In genomic region chr3:93593512-93593911, GRCm38 (mm10) we compare ENCODE assay signal across 9 mouse cellular contexts. TPM values are rescaled to one million over a fixed set of nuclear protein-coding genes. Genes with fewer than 3 reads are reported as not detected.
DNase-seq lines count a peak whose midpoint lies in the region; ATAC-seq and TF ChIP-seq lines count a peak whose summit lies in the region.
"Had no signal": no experiment of that assay in that cellular context is flagged by ENCODE, and none has a peak within 500 bp of the region (broad histone marks: within the 10 kb centered on the region; RNA-seq: fewer than 3 reads in every experiment).

No protein-coding gene starts in this region.

- no peak overlapping the region for H3K9ac ChIP-seq in kidney, embryonic 16.5 days (replicated peaks; ENCODE audit: low read length)
- H3K9ac ChIP-seq in liver, embryonic 14.5 days (replicated peaks) = no peak overlapping the region

- WGBS in kidney, adult 2 months = 71% methylated on average over 1 of the region's 1 CpGs
- 80% methylated on average over 1 of the region's 1 CpGs for WGBS in kidney, embryonic 16.5 days
- WGBS in bone marrow, adult 2 months = 82% methylated on average over 1 of the region's 1 CpGs
- WGBS in liver, embryonic 14.5 days (ENCODE audit: insufficient replicate concordance) = 32% methylated on average over 1 of the region's 1 CpGs

- no peak for TF ChIP-seq EP300 in liver, embryonic 14.5 days (IDR thresholded peaks at IDR 0.05; ENCODE audit: low read depth)

- peak; percentile 88 for DNase-seq in kidney, adult 2 months
- DNase-seq in ES-CJ7 (ENCODE audit: low read depth, low spot score) = peak; percentile 79
- peak; percentile 71 for DNase-seq in heart, adult 8-10 months (ENCODE audit: low spot score)
- DNase-seq in liver, embryonic 14.5 days (ENCODE audit: low read depth in 3 of 3, low spot score in 3 of 3) = peak in 2 of 3 experiments; percentile 14 to 15
- peak; percentile 7 to 24 for DNase-seq in spleen, postnatal 10 days (ENCODE audit: low spot score in 2 of 2)
- no peak for DNase-seq in ovary, adult 18-20 months (ENCODE audit: low spot score)

- H3K4me2 ChIP-seq in kidney, embryonic 16.5 days (replicated peaks; ENCODE audit: low read depth, low read length) = no peak overlapping the region
- no peak overlapping the region for H3K4me2 ChIP-seq in liver, embryonic 14.5 days (ENCODE audit: low read depth)

- no peak for TF ChIP-seq POLR2A in kidney, adult 2 months (IDR thresholded peaks at IDR 0.05; ENCODE audit: low read depth, low read length)
- no peak for TF ChIP-seq POLR2A in bone marrow, adult 2 months (IDR thresholded peaks at IDR 0.05; ENCODE audit: borderline replicate concordance, control insufficient read depth, low read depth, low read length)

- no peak overlapping the region for H3K4me3 ChIP-seq in kidney, adult 2 months (ENCODE audit: insufficient read depth, low read depth, low read length)
- H3K4me3 ChIP-seq in kidney, embryonic 16.5 days (ENCODE audit: low read length) = no peak overlapping the region
- no peak overlapping the region for H3K4me3 ChIP-seq in bone marrow, adult 2 months (replicated peaks; ENCODE audit: control insufficient read depth, low read depth, low read length)
- H3K4me3 ChIP-seq in liver, embryonic 14.5 days (ENCODE audit: insufficient read depth in 1 of 2, low read depth in 2 of 2, low read length in 2 of 2) = no peak overlapping the region

- no peaks in the 10 kb centered on the region for H3K36me3 ChIP-seq in kidney, adult 2 months (ENCODE audit: control insufficient read depth, insufficient read depth, low read length)
- H3K36me3 ChIP-seq in kidney, embryonic 16.5 days (ENCODE audit: insufficient read depth, low read length) = no peaks in the 10 kb centered on the region
- no peaks in the 10 kb centered on the region for H3K36me3 ChIP-seq in liver, embryonic 14.5 days (replicated peaks; ENCODE audit: control insufficient read depth, insufficient read depth, low read depth)

- no peak overlapping the region for H3K27ac ChIP-seq in kidney, adult 2 months (ENCODE audit: insufficient read depth, low read depth, low read length)
- H3K27ac ChIP-seq in kidney, embryonic 16.5 days (ENCODE audit: low read length) = no peak overlapping the region
- no peak overlapping the region for H3K27ac ChIP-seq in bone marrow, adult 2 months (ENCODE audit: control insufficient read depth, insufficient read depth, low read depth, low read length, poor library complexity)
- no peak overlapping the region for H3K27ac ChIP-seq in liver, embryonic 14.5 days

- peaks cover 28% of the 10 kb centered on the region; the same call in 1 of the 2 replicates for H3K4me1 ChIP-seq in kidney, adult 2 months (ENCODE audit: control insufficient read depth, insufficient read depth, low read length)
- H3K4me1 ChIP-seq in kidney, embryonic 16.5 days (ENCODE audit: insufficient read depth, low read length) = peaks cover 34% of the 10 kb centered on the region
- no peaks in the 10 kb centered on the region; the same call in 1 of the 2 replicates for H3K4me1 ChIP-seq in bone marrow, adult 2 months (ENCODE audit: control insufficient read depth, insufficient read depth, low read length)
- H3K4me1 ChIP-seq in liver, embryonic 14.5 days (replicated peaks; ENCODE audit: control insufficient read depth in 2 of 2, insufficient read depth in 2 of 2, low read length in 1 of 2) = peaks cover 0 to 3% of the 10 kb centered on the region in 2 experiments; a peak in 2 of 4 replicates

- peak; percentile 96 for TF ChIP-seq CTCF in kidney, adult 2 months (conservative IDR thresholded peaks at IDR 0.05; ENCODE audit: insufficient read depth, insufficient read length, low read depth, low read length)
- peak; percentile 76 for TF ChIP-seq CTCF in bone marrow, adult 2 months (IDR thresholded peaks at IDR 0.05; ENCODE audit: control insufficient read depth, insufficient read depth, low read length)
- peak; percentile 70 for TF ChIP-seq CTCF in liver, embryonic 14.5 days (IDR thresholded peaks at IDR 0.05; ENCODE audit: low read depth)

- no peak for ATAC-seq in kidney, embryonic 16.5 days (ENCODE audit: low FRiP score, low TSS enrichment)
- ATAC-seq in liver, embryonic 14.5 days (ENCODE audit: insufficient read depth) = no peak

- H3K27me3 ChIP-seq in kidney, adult 2 months (replicated peaks; ENCODE audit: control insufficient read depth, insufficient read depth, low read length) = no peaks in the 10 kb centered on the region
- H3K27me3 ChIP-seq in kidney, embryonic 16.5 days (ENCODE audit: insufficient read depth, low read length) = no peaks in the 10 kb centered on the region
- H3K27me3 ChIP-seq in liver, embryonic 14.5 days (ENCODE audit: control insufficient read depth, insufficient read depth, low read length) = no peaks in the 10 kb centered on the region

- H3K9me3 ChIP-seq in kidney, embryonic 16.5 days (ENCODE audit: low read length) = no peaks in the 10 kb centered on the region
- H3K9me3 ChIP-seq in liver, embryonic 14.5 days (ENCODE audit: control insufficient read depth, low read length) = no peaks in the 10 kb centered on the region

RNA-seq across cellular contexts. Expression of gene S100a10, which starts 38.6 kb away (rescaled TPM):
- polyA plus RNA-seq in kidney, adult 2 months (2012; rRNA removed) = 83.6 and 104 TPM in 2 replicates
- 487 TPM in 2 replicates for polyA plus RNA-seq in kidney, embryonic 16.5 days (2015; fragmentation: Nextera tagmentation; extraction: Ambion mirVana)
- 70.0 and 138 TPM in 2 replicates for polyA plus RNA-seq in bone marrow, adult 2 months (2011; ENCODE audit: insufficient read depth, insufficient read length, low replicate concordance, missing spikeins)
- 10 to 100 TPM; 50.9 to 79.4 (median 56.8) TPM for total RNA-seq in heart, adult 8-10 months (2022)
- 23.5 and 25.0 TPM in 2 replicates for polyA plus RNA-seq in liver, embryonic 14.5 days (2012; rRNA removed)
- polyA plus RNA-seq in liver, embryonic 14.5 days (2014; fragmentation: Nextera tagmentation; extraction: Ambion mirVana) = 53.0 and 57.8 TPM in 2 replicates

RNA-seq across cellular contexts. Expression of gene Tdpoz2, which starts 59.0 kb away (rescaled TPM):
- polyA plus RNA-seq in kidney, adult 2 months (2012; rRNA removed) = not detected in 2 replicates
- polyA plus RNA-seq in kidney, embryonic 16.5 days (2015; fragmentation: Nextera tagmentation; extraction: Ambion mirVana) = not detected in 2 replicates
- polyA plus RNA-seq in bone marrow, adult 2 months (2011; ENCODE audit: insufficient read depth, insufficient read length, low replicate concordance, missing spikeins) = not detected in 2 replicates
- total RNA-seq in heart, adult 8-10 months (2022) = not detected
- polyA plus RNA-seq in liver, embryonic 14.5 days (2012; rRNA removed) = not detected in 2 replicates
- not detected in 2 replicates for polyA plus RNA-seq in liver, embryonic 14.5 days (2014; fragmentation: Nextera tagmentation; extraction: Ambion mirVana)
- total RNA-seq: left cerebral cortex, postnatal 10 days had no signal
